Mouse (Mus musculus) lung, embryonic 15.5 days (tissue): ENCODE measurements around the gene Actr6. TPM values are rescaled to one million over a fixed set of nuclear protein-coding genes. Genes with fewer than 3 reads are reported as not detected.
A peak's percentile ranks its signal among the peaks of the same experiment; 100 is the strongest.

Experiments used
- ATAC-seq: fragments of 200-750 bp; cut with Nextera tagmentation; 2 replicates; pipeline ENCODE4 v1.8.0; 2017; ENCODE audit warnings: moderate number of reproducible peaks, borderline replicate concordance; ENCODE audit not compliant: low FRiP score, low TSS enrichment; ENCODE audit errors: extremely low read depth
- H3K27ac ChIP-seq: fragments of 300-500 bp; sonication (generic); 2 replicates; pipeline ENCODE4 v1.5.1; 2015; ENCODE audit warnings: moderate library complexity, mild to moderate bottlenecking, inconsistent platforms
- H3K27me3 ChIP-seq: fragments of 300-500 bp; sonication (generic); 2 replicates; pipeline ENCODE4 v1.6.1; 2015; ENCODE audit warnings: inconsistent platforms
- H3K36me3 ChIP-seq: fragments of 300-500 bp; sonication (generic); 2 replicates; pipeline ENCODE4 v1.6.1; 2015; ENCODE audit warnings: inconsistent platforms
- H3K4me1 ChIP-seq: fragments of 300-500 bp; sonication (generic); 2 replicates; pipeline ENCODE4 v1.6.1; 2015; ENCODE audit warnings: inconsistent platforms
- H3K4me2 ChIP-seq: fragments of 300-500 bp; sonication (generic); 2 replicates; pipeline ENCODE4 v1.6.1; 2015; ENCODE audit warnings: inconsistent platforms, mild to moderate bottlenecking, moderate library complexity
- H3K4me3 ChIP-seq: fragments of 300-500 bp; sonication (generic); 2 replicates; pipeline ENCODE4 v1.5.1; 2015; ENCODE audit warnings: mild to moderate bottlenecking, inconsistent platforms
- H3K9ac ChIP-seq: fragments of 300-500 bp; sonication (generic); 2 replicates; pipeline ENCODE4 v1.6.1; 2015; ENCODE audit warnings: inconsistent platforms
- H3K9me3 ChIP-seq: fragments of 300-500 bp; sonication (generic); 2 replicates; pipeline ENCODE4 v1.6.1; 2016; ENCODE audit warnings: inconsistent platforms
- WGBS: fragments of 180-500 bp; shearing (Covaris S2); methylation state at CpG from one replicate; pipeline ENCODE4 v1.1.7; 2015; 5-methylcytosine and 5-hydroxymethylcytosine counted together
- polyA plus RNA-seq: library from polyadenylated mRNA; unstranded; fragments of >200 nt; fragmentation: Nextera tagmentation; extraction: Ambion mirVana; gene quantifications from 2 replicates; pipeline ENCODE4 v1.2.1, GENCODE M21; 2015

Gene Actr6
- polyA plus RNA-seq, 1 experiment from 2014 or later = 31.7 TPM

DNA sequence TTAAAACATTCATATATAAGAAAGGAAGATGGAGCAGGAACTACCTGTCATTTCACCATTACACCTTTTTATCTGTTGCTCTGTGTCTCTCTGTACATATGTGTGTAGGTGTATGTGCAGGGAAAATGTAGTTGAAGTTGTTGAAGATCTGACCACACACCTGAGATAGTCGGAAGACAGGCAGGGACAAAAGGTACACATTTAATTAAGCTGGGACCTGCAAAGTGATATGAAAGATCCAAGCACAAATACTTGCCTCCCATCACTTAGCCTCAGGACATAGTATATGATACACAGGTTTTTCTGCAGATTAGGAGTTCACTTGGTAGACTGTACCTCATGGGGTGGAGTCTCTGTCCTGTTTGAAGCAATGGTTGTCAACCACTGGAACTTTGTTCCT lies 15.8 kb upstream of the Actr6 start:
- H3K27me3 ChIP-seq = no peaks in the 10 kb centered on the region
- no peak overlapping the region for H3K9ac ChIP-seq
- H3K4me1 ChIP-seq = peaks cover 9% of the 10 kb centered on the region; the same call in 1 of the 2 replicates
- H3K9me3 ChIP-seq = no peaks in the 10 kb centered on the region
- no peak overlapping the region for H3K27ac ChIP-seq
- ATAC-seq = no peak
- no peak overlapping the region for H3K4me2 ChIP-seq
- no peaks in the 10 kb centered on the region for H3K36me3 ChIP-seq
- WGBS = 93% methylated on average over 1 of the region's 1 CpGs
- no peak overlapping the region for H3K4me3 ChIP-seq

DNA sequence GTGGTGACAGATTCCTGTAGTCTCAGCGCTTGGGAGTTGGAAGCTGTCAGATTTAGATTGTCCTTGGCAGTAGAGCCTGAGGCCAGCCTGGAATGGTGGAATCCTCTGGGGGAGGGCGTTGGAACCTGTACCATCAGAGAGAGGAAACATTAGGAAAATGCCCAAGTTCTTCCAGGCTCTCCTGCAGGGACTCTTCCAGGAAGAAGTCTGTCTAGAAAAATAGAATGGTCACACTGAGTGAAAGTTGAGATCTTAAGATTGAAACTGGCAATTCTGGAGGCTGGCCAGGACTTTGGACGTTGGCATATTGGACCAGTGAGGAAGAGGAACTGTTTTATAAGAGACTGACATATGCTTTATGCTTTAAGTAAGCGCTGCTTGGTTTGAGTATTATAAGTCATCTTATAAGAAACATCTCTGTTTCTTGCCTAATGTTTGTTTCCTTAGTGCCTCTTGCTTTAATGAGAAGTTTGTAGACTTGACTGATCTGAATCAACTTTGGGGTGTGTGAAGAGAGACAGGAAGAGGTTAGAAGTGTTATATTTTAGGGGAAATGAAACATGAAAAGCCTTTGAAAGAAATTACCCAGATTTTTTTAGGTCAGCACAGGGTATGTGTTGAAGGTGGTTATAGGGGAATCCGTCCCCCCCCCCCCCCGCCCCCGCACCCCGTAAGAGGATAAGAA lies 15.3 kb upstream of the Actr6 start:
- Histone ChIP-seq H3K27ac (no peak overlapping the region), H3K27me3 (no peaks in the 10 kb centered on the region), H3K4me2 (no peak overlapping the region), H3K9me3 (no peaks in the 10 kb centered on the region), H3K4me1 (peaks cover 9% of the 10 kb centered on the region; the same call in 1 of the 2 replicates), H3K36me3 (no peaks in the 10 kb centered on the region), H3K4me3 (no peak overlapping the region), H3K9ac (no peak overlapping the region)
- ATAC-seq = no peak
- WGBS = 81% methylated on average over 8 of the region's 8 CpGs

GRCm38 (mm10) chr10:89746581-89746980 lies 14.5 kb upstream of the Actr6 start:
- H3K4me1 ChIP-seq = peaks cover 9% of the 10 kb centered on the region; the same call in 1 of the 2 replicates

GRCm38 (mm10) chr10:89745666-89746020 lies 13.5 kb upstream of the Actr6 start:
- Histone ChIP-seq H3K4me1 (peaks cover 6% of the 10 kb centered on the region; the same call in 1 of the 2 replicates), H3K36me3 (no peaks in the 10 kb centered on the region), H3K27me3 (no peaks in the 10 kb centered on the region), H3K9ac (peak overlapping the region; percentile 86), H3K27ac (peak overlapping the region; percentile 77), H3K4me3 (peak overlapping the region; percentile 76), H3K4me2 (peak overlapping the region; percentile 63), H3K9me3 (no peaks in the 10 kb centered on the region)
- under 1% methylated on average over 14 of the region's 14 CpGs for WGBS
- no peak for ATAC-seq

More at GRCm38 (mm10) chr10:89746581-89746980, 14.5 kb upstream of the Actr6 start:
- H3K36me3 ChIP-seq = no peaks in the 10 kb centered on the region
- H3K4me3 ChIP-seq = no peak overlapping the region
- no peaks in the 10 kb centered on the region for H3K27me3 ChIP-seq
- peak overlapping the region; percentile 10; the same call in 1 of the 2 replicates for H3K4me2 ChIP-seq
- H3K9me3 ChIP-seq = no peaks in the 10 kb centered on the region
- WGBS = 78% methylated on average over 3 of the region's 3 CpGs
- no peak for ATAC-seq
- no peak overlapping the region for H3K9ac ChIP-seq
- no peak overlapping the region for H3K27ac ChIP-seq

- peak within 1 kb of the TSS; percentile 76 for H3K4me3 ChIP-seq
- H3K36me3 ChIP-seq = no peaks in the 10 kb centered on the region
- no peaks in the 10 kb centered on the region for H3K9me3 ChIP-seq
- H3K4me1 ChIP-seq = peaks cover 6% of the 10 kb centered on the region; the same call in 1 of the 2 replicates
- H3K27me3 ChIP-seq = no peaks in the 10 kb centered on the region
- peak; percentile 97 for ATAC-seq
- H3K4me2 ChIP-seq = peak within 1 kb of the TSS; percentile 63
- H3K27ac ChIP-seq = peak within 1 kb of the TSS; percentile 77
- H3K9ac ChIP-seq = peak within 1 kb of the TSS; percentile 86
- WGBS = under 1% methylated on average over 83 of the region's 85 CpGs
Observed at GRCm38 (mm10) chr10:89744871-89745665, 13.0 kb upstream of the Actr6 start, which contains the start of gene Uhrf1bp1l. TSS of gene Uhrf1bp1l (plus strand) at chr10:89744991.

GRCm38 (mm10) chr10:89744341-89744740 lies 12.2 kb upstream of the Actr6 start:
- Histone ChIP-seq H3K4me2 (peak overlapping the region; percentile 63), H3K36me3 (no peaks in the 10 kb centered on the region), H3K4me3 (peak overlapping the region; percentile 76), H3K9ac (no peak overlapping the region), H3K9me3 (no peaks in the 10 kb centered on the region), H3K4me1 (peaks cover 6% of the 10 kb centered on the region; the same call in 1 of the 2 replicates), H3K27ac (no peak overlapping the region), H3K27me3 (no peaks in the 10 kb centered on the region)
- WGBS = 18% methylated on average over 3 of the region's 3 CpGs
- ATAC-seq = no peak

DNA sequence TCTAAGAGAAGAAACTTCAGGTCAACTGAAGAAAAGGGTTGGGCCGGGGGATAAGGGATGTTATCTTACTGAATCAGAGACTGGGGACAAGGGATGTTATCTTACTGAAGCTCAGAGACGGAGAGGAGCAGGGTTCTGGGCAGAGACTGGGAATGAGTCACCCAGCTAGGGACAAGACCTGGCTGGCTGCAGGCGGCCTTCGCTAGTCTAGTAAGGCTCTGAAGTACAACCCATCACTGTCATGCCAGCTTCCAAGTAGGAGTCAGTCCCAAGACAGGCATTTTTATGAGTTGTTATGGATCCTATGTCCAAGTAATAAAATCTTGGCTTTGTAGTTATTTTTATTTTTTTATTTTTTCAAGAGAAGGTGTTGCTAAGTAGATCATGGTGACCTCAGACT lies 11.2 kb upstream of the Actr6 start:
- WGBS = 77% methylated on average over 4 of the region's 4 CpGs
- no peaks in the 10 kb centered on the region for H3K36me3 ChIP-seq
- no peaks in the 10 kb centered on the region for H3K27me3 ChIP-seq
- peaks cover 6% of the 10 kb centered on the region; the same call in 1 of the 2 replicates for H3K4me1 ChIP-seq
- H3K27ac ChIP-seq = no peak overlapping the region
- no peak overlapping the region for H3K9ac ChIP-seq
- H3K4me2 ChIP-seq = no peak overlapping the region
- no peak overlapping the region for H3K4me3 ChIP-seq
- no peaks in the 10 kb centered on the region for H3K9me3 ChIP-seq
- ATAC-seq = no peak

DNA sequence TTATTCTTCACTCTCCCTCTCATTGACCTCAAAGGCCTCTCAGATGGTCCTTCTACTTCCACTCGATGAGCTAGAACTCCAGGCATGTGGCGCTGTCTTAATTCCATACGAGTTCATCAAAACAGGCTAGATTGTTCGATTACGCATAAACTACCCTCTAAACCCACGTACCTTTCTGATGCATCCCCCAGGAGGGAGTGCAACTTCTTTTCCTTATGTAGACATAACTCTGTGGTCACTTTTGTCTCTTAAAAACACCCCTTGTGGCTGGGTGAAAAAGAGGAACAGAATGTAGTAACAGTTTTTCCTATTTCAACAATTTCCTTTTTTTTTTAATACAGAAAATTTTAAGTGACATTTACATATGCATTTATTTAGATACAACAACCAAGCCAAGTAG lies 8.9 kb upstream of the Actr6 start:
- H3K4me3 ChIP-seq = no peak overlapping the region
- no peak overlapping the region for H3K27ac ChIP-seq
- no peaks in the 10 kb centered on the region for H3K9me3 ChIP-seq
- H3K4me1 ChIP-seq = no peaks in the 10 kb centered on the region
- no peak for ATAC-seq
- no peak overlapping the region for H3K4me2 ChIP-seq
- no peak overlapping the region for H3K9ac ChIP-seq
- 77% methylated on average over 6 of the region's 6 CpGs for WGBS
- no peaks in the 10 kb centered on the region for H3K36me3 ChIP-seq
- no peaks in the 10 kb centered on the region for H3K27me3 ChIP-seq

GRCm38 (mm10) chr10:89739703-89740102 lies 7.6 kb upstream of the Actr6 start:
- Histone ChIP-seq H3K27me3 (no peaks in the 10 kb centered on the region), H3K9ac (no peak overlapping the region), H3K4me2 (no peak overlapping the region), H3K27ac (no peak overlapping the region), H3K36me3 (no peaks in the 10 kb centered on the region), H3K4me1 (no peaks in the 10 kb centered on the region), H3K4me3 (no peak overlapping the region), H3K9me3 (no peaks in the 10 kb centered on the region)
- WGBS = 42% methylated on average over 7 of the region's 7 CpGs
- ATAC-seq = no peak

GRCm38 (mm10) chr10:89738395-89738794 lies 6.3 kb upstream of the Actr6 start:
- no peak overlapping the region; the same call in 1 of the 2 replicates for H3K9ac ChIP-seq
- no peak for ATAC-seq
- no peak overlapping the region for H3K4me3 ChIP-seq
- no peaks in the 10 kb centered on the region for H3K36me3 ChIP-seq
- H3K9me3 ChIP-seq = no peaks in the 10 kb centered on the region
- WGBS = 89% methylated on average over 9 of the region's 9 CpGs
- no peaks in the 10 kb centered on the region for H3K4me1 ChIP-seq
- H3K4me2 ChIP-seq = no peak overlapping the region
- no peak overlapping the region for H3K27ac ChIP-seq
- no peaks in the 10 kb centered on the region for H3K27me3 ChIP-seq

GRCm38 (mm10) chr10:89737887-89738286 lies 5.8 kb upstream of the Actr6 start:
- Histone ChIP-seq H3K27ac (no peak overlapping the region), H3K9me3 (no peaks in the 10 kb centered on the region), H3K36me3 (no peaks in the 10 kb centered on the region), H3K27me3 (no peaks in the 10 kb centered on the region), H3K4me1 (peaks cover under 1% of the 10 kb centered on the region), H3K9ac (no peak overlapping the region), H3K4me2 (no peak overlapping the region), H3K4me3 (no peak overlapping the region)
- WGBS = 76% methylated on average over 3 of the region's 3 CpGs
- ATAC-seq = no peak

DNA sequence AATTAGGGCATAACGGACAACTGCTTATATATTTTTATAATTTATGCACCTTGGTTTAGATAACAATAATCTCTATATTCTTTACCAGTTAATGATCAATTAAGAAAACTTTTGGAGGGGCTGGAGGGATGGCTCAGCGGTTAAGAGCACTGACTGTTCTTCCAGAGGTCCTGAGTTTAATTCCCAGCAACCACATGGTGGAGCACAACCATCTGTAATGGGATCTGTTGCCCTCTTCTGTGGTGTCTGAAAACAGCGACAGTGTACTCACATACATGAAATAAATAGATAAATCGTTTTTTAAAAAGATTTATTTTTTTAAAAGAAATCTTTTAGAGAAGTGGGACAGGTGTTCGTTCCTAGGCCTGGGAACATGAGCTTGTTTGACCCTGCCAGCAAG lies 5.0 kb upstream of the Actr6 start:
- 29% methylated on average over 5 of the region's 5 CpGs for WGBS
- Histone ChIP-seq H3K9ac (no peak overlapping the region), H3K27ac (no peak overlapping the region), H3K4me3 (no peak overlapping the region), H3K9me3 (no peaks in the 10 kb centered on the region), H3K4me1 (peaks cover 5% of the 10 kb centered on the region), H3K36me3 (no peaks in the 10 kb centered on the region), H3K27me3 (no peaks in the 10 kb centered on the region), H3K4me2 (no peak overlapping the region)
- no peak for ATAC-seq
